Mouse (Mus musculus) cerebral cortex, adult 2 months (tissue): ENCODE results near the gene Gpr152.

Source experiments
- WGBS: fragments of 180-500 bp; shearing (Covaris S2); methylation state at CpG from one replicate; pipeline ENCODE4 v1.1.7; 2018; 5-methylcytosine and 5-hydroxymethylcytosine counted together

The Gpr152 gene

GRCm38 (mm10) chr19:4139446-4139845 lies at the start of gene Gpr152:
Gene Gpr152, plus strand, starts transcription at chr19:4139787.
- 91% methylated on average over 2 of the region's 2 CpGs for WGBS

- WGBS: 86% methylated on average over 3 of the region's 3 CpGs
Measured at GRCm38 (mm10) chr19:4090446-4090845, 49.1 kb upstream of the Gpr152 start.

- 63% methylated on average over 2 of the region's 2 CpGs for WGBS
Measured at GRCm38 (mm10) chr19:4091383-4091782, 48.2 kb upstream of the Gpr152 start.

DNA sequence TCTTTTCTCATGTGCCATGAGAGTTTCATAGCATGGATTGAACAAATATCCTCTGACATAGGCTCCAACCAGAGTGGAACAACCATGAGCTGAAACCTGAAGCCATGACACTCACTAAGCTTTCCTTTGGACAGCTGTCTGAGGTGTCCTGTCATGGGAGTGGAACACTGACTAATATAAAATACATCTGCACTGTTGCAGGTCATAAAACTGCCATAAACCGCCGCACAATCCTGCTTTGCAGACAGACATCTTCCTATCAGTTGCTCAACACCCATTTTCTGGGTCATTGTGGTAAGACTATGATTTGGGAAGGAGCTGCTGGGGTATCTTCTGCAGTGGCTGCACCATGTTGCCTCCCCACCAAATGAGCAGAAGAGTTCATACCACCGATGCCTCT lies 46.8 kb upstream of the Gpr152 start:
- 88% methylated on average over 3 of the region's 3 CpGs for WGBS

- 58% methylated on average over 7 of the region's 7 CpGs for WGBS
Measured at GRCm38 (mm10) chr19:4093772-4094171, 45.8 kb upstream of the Gpr152 start.

DNA sequence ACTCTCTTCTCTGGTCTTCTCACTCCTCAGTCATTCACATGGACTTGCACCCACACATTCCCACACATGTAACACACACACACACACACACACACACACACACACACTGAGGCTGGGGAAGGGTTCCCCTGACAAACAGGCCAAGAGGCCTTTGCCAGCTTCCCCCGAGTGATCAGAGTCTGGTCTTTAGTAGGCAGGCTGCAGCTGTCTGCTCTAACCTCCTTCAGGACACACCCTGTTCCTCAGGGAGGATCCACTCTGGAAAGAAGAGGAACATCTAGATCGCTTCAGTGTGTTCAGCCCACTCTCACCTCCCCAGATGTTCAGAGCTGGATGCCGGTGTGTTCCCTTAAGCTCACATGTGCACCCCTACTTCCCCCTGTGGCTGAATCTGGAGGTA lies 45.2 kb upstream of the Gpr152 start:
- 69% methylated on average over 3 of the region's 3 CpGs for WGBS

- 77% methylated on average over 5 of the region's 5 CpGs for WGBS
Measured at GRCm38 (mm10) chr19:4094774-4095303, 44.7 kb upstream of the Gpr152 start.

- WGBS: 70% methylated on average over 3 of the region's 3 CpGs
Measured at GRCm38 (mm10) chr19:4095802-4096201, 43.8 kb upstream of the Gpr152 start.

- WGBS: under 1% methylated on average over 65 of the region's 65 CpGs
Measured at GRCm38 (mm10) chr19:4096642-4097440, 42.7 kb upstream of the Gpr152 start, which contains the start of gene Cdk2ap2. Gene Cdk2ap2, plus strand, starts transcription at chr19:4097182.

DNA sequence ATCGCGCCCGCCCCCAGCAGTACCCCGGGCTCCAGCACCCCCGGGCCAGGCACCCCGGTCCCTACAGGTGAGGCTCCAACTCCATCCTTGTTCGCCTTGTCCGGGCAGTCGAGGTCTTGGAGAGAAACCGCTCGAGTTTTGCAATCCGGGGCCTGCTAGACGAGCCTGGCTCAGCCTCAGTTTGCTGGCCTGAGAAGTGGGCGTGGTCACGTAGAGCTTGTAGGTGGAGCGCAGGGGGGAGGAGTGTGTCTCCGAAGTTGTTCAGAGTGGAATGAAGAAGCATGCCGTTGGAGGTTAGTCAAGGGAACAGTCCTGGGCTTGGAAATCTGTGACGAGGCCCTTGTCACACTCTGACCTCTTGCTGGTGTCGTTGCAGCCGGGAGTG lies 42.2 kb upstream of the Gpr152 start:
- WGBS: 1% methylated on average over 21 of the region's 21 CpGs

- WGBS: 84% methylated on average over 13 of the region's 13 CpGs
Measured at GRCm38 (mm10) chr19:4098426-4098825, 41.2 kb upstream of the Gpr152 start.

- 18% methylated on average over 9 of the region's 9 CpGs for WGBS
Measured at GRCm38 (mm10) chr19:4099056-4099455, 40.5 kb upstream of the Gpr152 start.

DNA sequence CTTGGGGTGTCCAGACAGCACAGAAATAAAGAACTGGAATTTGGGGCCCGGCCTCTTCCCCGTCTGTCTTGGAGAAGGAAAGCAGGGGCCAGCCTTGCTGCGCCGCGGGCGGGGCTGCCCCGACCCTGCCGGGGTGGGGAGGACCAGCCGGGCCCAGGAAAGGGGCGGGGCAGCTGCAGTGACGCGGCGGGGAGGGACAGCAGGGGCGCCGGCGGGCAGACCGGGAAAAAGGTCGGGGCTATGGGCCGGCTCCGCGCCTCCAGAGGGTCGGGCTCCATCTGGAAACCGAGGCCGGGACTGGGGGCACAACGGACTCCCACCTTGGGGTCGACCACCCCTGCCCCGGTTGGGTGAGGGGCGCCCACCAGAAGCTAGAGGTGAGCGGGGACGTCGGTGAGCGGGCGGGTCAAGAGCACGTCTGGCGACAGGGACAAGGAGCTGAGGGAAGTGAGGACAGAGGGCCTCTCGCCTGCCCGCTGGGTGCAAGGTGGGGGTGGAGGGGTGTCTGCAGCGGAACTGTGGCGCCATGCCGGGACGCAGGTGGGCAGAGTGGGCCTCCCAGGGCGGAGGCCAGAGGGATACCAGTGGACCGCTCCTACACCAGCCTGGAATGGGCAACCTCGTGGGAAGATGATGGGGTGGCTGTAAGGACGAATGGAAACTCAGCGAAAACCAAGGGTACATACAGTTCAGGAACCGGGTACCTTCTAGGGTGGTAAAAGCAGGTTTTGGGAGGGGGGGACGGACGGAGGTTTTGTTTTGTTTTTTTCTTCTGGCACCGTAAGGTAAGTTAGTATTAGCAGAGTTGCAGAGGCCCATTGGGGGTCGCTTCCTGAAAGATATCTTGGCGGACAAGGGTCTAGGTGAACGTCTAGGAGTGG lies 39.5 kb upstream of the Gpr152 start, which contains the start of gene Pitpnm1:
TSS of gene Pitpnm1 (plus strand) at position 162 of the 881 bp plus-strand sequence.
- WGBS: 2% methylated on average over 53 of the region's 53 CpGs

DNA sequence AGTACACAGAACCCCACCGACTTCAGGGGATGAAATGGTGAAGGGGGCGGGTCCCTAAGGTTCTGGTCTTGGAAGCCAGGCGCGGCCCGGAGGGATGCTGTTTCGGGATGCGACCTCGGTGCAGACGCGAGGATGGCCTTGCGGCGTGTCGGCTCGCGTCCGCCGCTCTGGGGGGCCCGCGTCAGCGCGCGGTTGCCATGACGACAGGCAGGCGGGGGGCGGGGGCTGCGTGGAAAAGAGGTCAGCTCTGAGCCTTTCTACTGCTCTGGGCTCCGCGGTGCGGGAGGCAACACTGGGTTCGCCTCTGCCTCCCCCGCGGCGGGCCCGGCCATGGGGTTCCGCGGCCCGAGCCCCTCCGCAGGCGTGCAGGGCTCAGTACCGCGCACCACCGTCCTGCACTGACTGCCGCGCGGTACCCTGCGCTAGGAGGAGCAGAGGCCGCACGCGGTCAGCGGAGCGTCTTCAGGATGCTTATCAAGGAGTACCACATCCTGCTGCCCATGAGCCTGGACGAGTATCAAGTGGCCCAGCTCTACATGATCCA lies 38.8 kb upstream of the Gpr152 start:
- WGBS: 1% methylated on average over 52 of the region's 52 CpGs

- WGBS: 62% methylated on average over 6 of the region's 6 CpGs
Measured at GRCm38 (mm10) chr19:4101466-4101865, 38.1 kb upstream of the Gpr152 start.

DNA sequence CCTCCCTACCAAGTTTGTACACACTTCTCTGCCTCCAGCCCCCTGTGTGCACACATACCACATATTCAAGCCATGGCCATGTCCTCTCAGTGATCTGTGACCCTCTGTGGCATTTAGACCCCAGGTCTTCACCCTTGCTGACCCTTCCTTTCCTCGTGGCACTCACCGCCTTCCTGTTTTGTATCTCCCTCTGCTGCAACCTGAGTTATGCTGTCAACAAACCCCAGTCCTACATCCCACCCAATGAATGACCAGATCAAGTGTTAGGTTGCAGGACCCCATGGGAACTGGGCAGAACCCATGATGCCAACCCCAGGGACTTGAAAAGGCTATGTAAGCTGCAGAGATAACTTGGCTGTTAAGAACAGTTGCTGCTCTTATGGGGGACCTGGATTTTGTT lies 37.5 kb upstream of the Gpr152 start:
- 90% methylated on average over 2 of the region's 2 CpGs for WGBS

DNA sequence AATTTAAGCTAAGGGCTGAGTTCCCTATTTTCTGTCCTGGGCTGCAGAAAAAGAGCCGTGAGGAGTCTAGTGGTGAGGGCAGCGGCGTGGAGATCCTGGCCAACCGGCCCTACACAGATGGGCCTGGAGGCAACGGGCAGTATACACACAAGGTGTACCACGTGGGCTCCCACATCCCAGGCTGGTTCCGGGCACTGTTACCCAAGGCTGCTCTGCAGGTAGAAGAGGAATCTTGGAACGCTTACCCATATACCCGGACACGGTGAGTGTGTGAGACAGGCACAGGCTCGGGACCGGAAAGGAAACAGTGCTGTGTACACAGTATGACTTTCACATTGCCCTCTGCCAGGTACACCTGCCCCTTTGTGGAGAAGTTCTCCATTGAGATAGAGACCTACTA lies 37.0 kb upstream of the Gpr152 start:
- 96% methylated on average over 12 of the region's 12 CpGs for WGBS

DNA sequence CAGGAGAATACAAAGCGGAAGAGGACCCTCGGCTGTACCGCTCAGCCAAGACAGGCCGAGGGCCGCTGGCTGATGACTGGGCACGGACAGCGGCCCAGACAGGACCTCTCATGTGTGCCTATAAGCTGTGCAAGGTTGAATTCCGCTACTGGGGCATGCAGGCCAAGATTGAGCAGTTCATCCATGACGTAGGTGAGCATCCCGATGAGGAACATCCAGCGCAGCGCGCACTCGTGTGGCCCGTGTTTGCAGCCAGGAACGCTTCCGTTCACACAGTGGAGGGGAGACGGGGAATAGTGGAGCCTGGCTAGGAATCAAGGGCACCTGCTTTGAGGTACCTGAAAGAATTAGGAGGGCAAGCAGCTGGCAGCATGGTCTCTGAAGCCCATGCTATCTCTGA lies 36.3 kb upstream of the Gpr152 start:
- 95% methylated on average over 18 of the region's 18 CpGs for WGBS

GRCm38 (mm10) chr19:4103792-4104191 lies 35.8 kb upstream of the Gpr152 start:
- 88% methylated on average over 3 of the region's 3 CpGs for WGBS

DNA sequence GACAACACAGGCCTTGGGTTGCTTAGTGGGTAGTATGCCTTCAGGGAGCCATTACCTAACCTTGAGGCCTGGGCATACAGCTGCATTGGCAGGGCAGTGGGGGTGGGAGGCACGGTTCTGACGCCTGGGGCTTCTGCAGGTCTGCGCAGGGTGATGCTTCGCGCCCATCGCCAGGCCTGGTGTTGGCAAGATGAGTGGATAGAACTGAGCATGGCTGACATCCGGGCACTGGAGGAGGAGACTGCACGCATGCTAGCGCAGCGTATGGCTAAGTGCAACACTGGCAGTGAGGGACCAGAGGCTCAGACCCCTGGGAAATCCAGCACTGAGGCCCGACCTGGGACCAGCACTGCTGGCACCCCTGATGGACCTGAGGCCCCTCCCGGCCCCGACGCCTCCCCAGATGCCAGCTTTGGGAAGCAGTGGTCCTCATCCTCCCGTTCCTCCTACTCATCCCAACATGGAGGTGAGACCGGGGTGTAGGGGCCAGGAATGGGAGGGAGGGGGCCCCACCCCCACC lies 34.9 kb upstream of the Gpr152 start:
- WGBS: 91% methylated on average over 16 of the region's 16 CpGs

GRCm38 (mm10) chr19:4106654-4107053 lies 32.9 kb upstream of the Gpr152 start:
- WGBS: 94% methylated on average over 14 of the region's 14 CpGs

DNA sequence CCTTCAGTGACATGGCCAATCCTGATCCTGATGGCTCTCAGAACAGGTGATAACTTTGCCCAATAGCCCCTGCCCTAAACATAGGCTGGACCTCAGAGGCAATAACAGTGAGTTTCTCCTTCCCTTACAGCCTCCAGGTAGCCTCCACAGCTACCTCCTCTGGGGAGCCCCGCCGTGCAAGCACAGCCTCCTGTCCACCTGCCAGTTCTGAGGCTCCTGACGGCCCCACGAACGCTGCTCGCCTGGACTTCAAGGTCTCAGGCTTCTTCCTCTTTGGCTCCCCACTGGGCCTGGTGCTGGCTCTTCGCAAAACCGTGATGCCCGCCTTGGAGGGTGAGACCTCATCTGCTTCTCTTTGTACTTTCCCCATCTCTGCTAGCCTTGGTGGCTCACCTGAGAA lies 31.1 kb upstream of the Gpr152 start:
- WGBS: 89% methylated on average over 9 of the region's 9 CpGs
